Comparison of ENCODE assay signal across 11 mouse cellular contexts in the genomic region with DNA sequence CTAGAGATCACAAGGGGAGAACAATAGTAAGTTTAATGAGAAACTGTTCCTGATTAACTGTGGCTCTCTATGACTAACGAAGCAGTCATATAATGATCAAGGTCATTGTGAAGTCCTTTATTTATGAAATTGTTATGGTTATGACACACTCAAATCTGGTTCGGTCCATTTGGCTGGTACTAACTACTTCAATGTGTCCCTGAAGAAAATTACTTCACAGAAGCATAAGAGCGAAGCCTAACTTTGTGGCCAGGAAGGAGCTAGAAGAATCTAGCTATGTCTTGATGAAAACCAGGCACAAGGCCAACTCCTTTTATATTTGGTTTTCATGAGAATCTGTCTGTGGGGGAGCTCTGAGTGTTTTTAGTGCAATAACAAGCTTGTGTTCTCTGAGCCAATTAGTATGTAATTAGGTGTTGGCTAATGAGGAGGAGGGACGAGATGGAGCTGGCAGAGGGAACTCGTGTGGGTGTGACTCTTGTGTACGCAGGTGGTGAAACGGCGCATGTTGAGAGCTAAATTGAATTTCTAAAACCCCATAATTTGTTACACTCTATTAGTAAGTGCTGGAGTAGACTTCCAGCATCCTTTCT.
DNase-seq lines count a peak whose midpoint lies in the region; ATAC-seq and TF ChIP-seq lines count a peak whose summit lies in the region.
"Had no signal": no experiment of that assay in that cellular context is flagged by ENCODE, and none has a peak within 500 bp of the region (broad histone marks: within the 10 kb centered on the region; RNA-seq: fewer than 3 reads in every experiment).

No protein-coding gene starts in this region.

- no peak overlapping the region for H3K9ac ChIP-seq in midbrain, postnatal 0 days (replicated peaks; ENCODE audit: low read length, poor library complexity, severe bottlenecking)
- no peak overlapping the region for H3K9ac ChIP-seq in midbrain, embryonic 16.5 days (ENCODE audit: low read depth, low read length)
- H3K9ac ChIP-seq: midbrain, embryonic 12.5 days had no signal

- no peaks in the 10 kb centered on the region for H3K27me3 ChIP-seq in midbrain, postnatal 0 days (ENCODE audit: insufficient read depth, low read length)
- no peaks in the 10 kb centered on the region for H3K27me3 ChIP-seq in midbrain, embryonic 16.5 days (ENCODE audit: control insufficient read depth, insufficient read depth, low read depth, low read length)
- H3K27me3 ChIP-seq: midbrain, embryonic 12.5 days had no signal

- no peak overlapping the region for H3K4me2 ChIP-seq in midbrain, postnatal 0 days (ENCODE audit: low read depth, low read length, poor library complexity, severe bottlenecking)
- no peak overlapping the region for H3K4me2 ChIP-seq in midbrain, embryonic 16.5 days (ENCODE audit: low read length)
- H3K4me2 ChIP-seq: midbrain, embryonic 12.5 days had no signal

- DNase-seq in midbrain, postnatal 0 days (ENCODE audit: low spot score), result peak; percentile 47
- DNase-seq in frontal cortex, postnatal 14 days (ENCODE audit: low spot score in 2 of 2), result peak; percentile 5 to 10
- DNase-seq in left cerebral cortex, adult 9 months (ENCODE audit: low spot score in 2 of 2), result peak; percentile 55 to 61
- DNase-seq in thymus, postnatal 0 days (ENCODE audit: low spot score), result no peak
- no peak for DNase-seq in adrenal gland, postnatal 25 days
- DNase-seq in c-Kit-positive CD71-positive TER-119-positive erythroid progenitor cells, embryonic 14.5 days (ENCODE audit: low spot score), result no peak
- DNase-seq: gastrocnemius, postnatal 14 days; heart, postnatal 14 days; kidney, postnatal 14 days had no signal

- H3K4me1 ChIP-seq in midbrain, postnatal 0 days (ENCODE audit: insufficient read depth, low read length), result no peaks in the 10 kb centered on the region
- no peaks in the 10 kb centered on the region for H3K4me1 ChIP-seq in midbrain, embryonic 16.5 days (ENCODE audit: control insufficient read depth, insufficient read depth, low read length)
- H3K4me1 ChIP-seq: midbrain, embryonic 12.5 days had no signal

- H3K27ac ChIP-seq in midbrain, postnatal 0 days (ENCODE audit: low read depth, low read length), result no peak overlapping the region
- H3K27ac ChIP-seq in midbrain, embryonic 16.5 days (ENCODE audit: low read length), result no peak overlapping the region
- H3K27ac ChIP-seq: midbrain, embryonic 12.5 days had no signal

- ATAC-seq in midbrain, postnatal 0 days (ENCODE audit: low FRiP score), result no peak
- no peak for ATAC-seq in midbrain, embryonic 16.5 days

- WGBS in midbrain, postnatal 0 days, result 74% methylated on average over 8 of the region's 8 CpGs
- 75% methylated on average over 8 of the region's 8 CpGs for WGBS in midbrain, embryonic 16.5 days

- no peak for TF ChIP-seq CTCF in midbrain, postnatal 0 days (IDR thresholded peaks at IDR 0.05)

- no peak overlapping the region for H3K4me3 ChIP-seq in midbrain, postnatal 0 days (ENCODE audit: low read depth, low read length)
- no peak overlapping the region for H3K4me3 ChIP-seq in midbrain, embryonic 16.5 days (ENCODE audit: low read depth, low read length)
- H3K4me3 ChIP-seq: midbrain, embryonic 12.5 days had no signal

- no peaks in the 10 kb centered on the region for H3K36me3 ChIP-seq in midbrain, postnatal 0 days (ENCODE audit: insufficient read depth, low read length)
- no peaks in the 10 kb centered on the region for H3K36me3 ChIP-seq in midbrain, embryonic 16.5 days (ENCODE audit: control insufficient read depth, insufficient read depth, low read length)
- H3K36me3 ChIP-seq: midbrain, embryonic 12.5 days had no signal

- no peaks in the 10 kb centered on the region for H3K9me3 ChIP-seq in midbrain, postnatal 0 days (ENCODE audit: low read length)
- no peaks in the 10 kb centered on the region; the same call in 1 of the 2 replicates for H3K9me3 ChIP-seq in midbrain, embryonic 16.5 days (replicated peaks; ENCODE audit: control insufficient read depth, low read length, poor library complexity, severe bottlenecking)
- H3K9me3 ChIP-seq: midbrain, embryonic 12.5 days had no signal

Comparison
In these comparisons a context has a peak if more than half of its experiments do, and no peak if none do; other contexts are left out.
1. DNase-seq: peak in midbrain, postnatal 0 days (single experiment), frontal cortex, postnatal 14 days (2 of 2) and left cerebral cortex, adult 9 months (2 of 2); none in thymus, postnatal 0 days (single experiment), adrenal gland, postnatal 25 days (single experiment) and c-Kit-positive CD71-positive TER-119-positive erythroid progenitor cells, embryonic 14.5 days (single experiment).